Comparison of ENCODE assay signal across 1 mouse cellular context in the genomic region with DNA sequence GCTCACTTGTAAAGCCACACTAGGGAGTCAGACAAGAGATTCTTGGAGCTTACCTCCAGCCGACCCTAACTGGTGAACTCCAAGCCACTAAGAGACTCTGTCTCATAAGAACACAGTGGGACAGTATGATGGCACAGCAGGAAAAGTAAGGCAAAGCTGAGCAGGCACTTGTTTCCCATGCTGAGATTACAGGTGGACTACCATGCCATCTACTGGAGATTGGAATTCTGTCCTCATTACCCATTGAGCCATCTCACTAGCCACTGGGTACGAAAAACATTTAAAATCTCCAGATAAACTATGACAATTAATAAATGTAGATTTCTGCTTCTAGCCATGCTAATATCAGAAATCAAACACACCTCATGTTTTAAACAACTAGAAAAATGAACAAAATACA.
TF ChIP-seq lines count a peak whose summit lies in the region.

No protein-coding gene starts in this region.

TF ChIP-seq in MEL, 35 proteins besides CTCF, POLR2A, EP300 and RAD21:
- TF ChIP-seq SMC3 (IDR thresholded peaks at IDR 0.05; ENCODE audit: low read depth, low read length) (no peak), TAL1 (IDR thresholded peaks at IDR 0.05; ENCODE audit: low read length) (no peak)
